Mouse (Mus musculus): ENCODE data around the gene Lcn12.

Gene Lcn12

DNA sequence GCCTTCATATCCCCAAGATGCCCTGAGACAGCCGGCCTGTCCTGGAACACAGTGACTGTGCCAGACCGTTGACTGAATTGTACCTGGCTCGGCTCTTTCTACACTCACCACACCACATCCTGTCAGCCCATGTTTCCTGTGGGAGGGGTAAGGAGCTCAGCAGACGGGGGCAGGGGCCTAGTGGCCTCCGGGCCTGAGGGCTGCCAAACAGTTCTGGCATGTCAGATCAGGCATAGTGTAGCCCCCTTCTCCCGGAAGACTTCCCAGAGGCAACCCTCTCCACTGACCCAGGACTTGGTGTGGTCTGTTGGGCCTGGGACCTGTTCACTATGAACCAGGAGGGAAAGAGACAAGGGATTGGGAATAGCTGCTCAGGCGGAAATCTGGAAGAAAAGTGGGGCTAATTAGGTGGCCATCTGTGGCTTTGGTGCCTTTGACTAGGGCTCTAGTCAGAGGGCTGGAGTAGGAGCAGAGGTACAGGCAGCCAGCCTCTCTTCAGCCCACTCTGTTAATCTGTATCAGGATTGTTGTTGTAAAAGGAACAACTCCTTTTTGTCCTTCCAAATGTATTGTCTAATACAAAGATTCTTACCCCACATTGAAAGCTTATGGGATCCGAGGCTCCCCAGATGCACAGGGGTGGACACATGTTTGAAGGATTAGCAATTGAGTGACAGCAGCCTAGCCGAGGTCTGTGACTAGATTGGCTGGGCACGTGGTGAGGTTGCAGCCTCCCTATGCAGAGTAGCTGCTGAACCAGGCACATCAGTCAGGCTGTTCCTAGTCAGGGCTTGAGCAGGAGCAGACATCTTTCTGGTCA is 27.7 kb downstream of the Lcn12 start:
- in situ Hi-C loops (cut with MboI; ENCODE audit: low pct_unique_long_range_greater_than_20kb in 1 of 2, low sequenced_read_pairs in 2 of 2, unreplicated experiment in 1 of 2) = no loop called here

DNA sequence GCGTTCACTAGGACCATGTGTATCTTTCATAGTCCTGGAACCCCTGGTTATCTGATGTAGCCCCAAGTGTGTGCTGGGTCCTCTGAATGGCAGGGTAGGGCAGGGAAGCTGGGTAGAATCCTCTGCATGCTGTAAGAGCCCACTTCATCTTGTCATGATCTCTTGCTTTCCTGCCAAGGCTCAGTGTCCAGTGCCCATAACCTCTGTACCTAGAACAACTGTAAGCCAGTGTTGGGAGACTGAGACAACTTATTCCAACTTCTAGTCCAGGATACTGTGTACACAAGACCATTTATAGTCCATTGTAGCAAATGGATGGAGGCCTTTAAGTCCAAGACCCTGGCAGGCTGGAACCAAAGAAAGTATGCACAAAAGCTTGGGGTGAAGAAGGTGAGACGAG is 28.5 kb downstream of the Lcn12 start:
- in situ Hi-C loops (cut with MboI; ENCODE audit: low pct_unique_long_range_greater_than_20kb in 1 of 2, low sequenced_read_pairs in 2 of 2, unreplicated experiment in 1 of 2) = no loop called here

DNA sequence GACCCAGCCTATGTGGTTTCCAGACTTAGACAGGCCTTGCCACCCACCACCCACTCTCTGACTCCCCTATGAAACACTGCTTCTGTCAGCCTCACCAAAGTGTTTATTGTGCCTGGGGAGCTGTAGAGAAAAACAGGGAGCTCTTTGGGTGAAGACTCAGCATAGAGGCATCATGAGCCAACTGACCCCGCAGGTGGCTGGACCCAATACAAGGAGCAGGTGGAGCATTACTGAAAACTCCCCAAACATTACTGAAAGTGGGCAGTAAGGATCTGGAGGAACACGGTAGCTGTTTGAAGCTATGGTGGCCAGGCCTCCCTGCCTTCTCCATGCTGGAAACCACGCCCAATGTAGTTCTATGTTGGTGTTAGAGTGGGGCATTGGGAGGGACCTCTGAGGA is 30.1 kb downstream of the Lcn12 start:
- in situ Hi-C loops (cut with MboI; ENCODE audit: low pct_unique_long_range_greater_than_20kb in 1 of 2, low sequenced_read_pairs in 2 of 2, unreplicated experiment in 1 of 2) = no loop called here

DNA sequence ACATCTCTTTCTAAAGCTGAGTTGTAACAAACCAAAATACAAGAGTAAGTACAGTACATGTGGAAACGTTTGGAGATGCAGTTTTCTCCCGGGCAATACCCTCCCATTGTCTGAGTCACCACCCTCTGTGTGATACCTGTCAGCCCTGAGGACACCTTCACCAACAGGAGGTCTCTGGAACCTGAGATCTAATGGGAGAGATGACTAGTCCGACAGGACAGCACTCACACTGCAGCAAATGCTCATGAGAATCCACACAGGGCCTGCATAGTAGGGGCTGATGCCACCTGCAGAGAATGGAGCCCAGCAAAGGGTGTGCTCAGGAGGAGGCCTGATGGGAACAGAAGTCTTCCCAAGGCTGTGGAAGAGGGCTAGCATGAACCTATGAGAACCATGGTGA is 32.3 kb downstream of the Lcn12 start:
- in situ Hi-C loops (cut with MboI; ENCODE audit: low pct_unique_long_range_greater_than_20kb in 1 of 2, low sequenced_read_pairs in 2 of 2, unreplicated experiment in 1 of 2) = no loop called here

DNA sequence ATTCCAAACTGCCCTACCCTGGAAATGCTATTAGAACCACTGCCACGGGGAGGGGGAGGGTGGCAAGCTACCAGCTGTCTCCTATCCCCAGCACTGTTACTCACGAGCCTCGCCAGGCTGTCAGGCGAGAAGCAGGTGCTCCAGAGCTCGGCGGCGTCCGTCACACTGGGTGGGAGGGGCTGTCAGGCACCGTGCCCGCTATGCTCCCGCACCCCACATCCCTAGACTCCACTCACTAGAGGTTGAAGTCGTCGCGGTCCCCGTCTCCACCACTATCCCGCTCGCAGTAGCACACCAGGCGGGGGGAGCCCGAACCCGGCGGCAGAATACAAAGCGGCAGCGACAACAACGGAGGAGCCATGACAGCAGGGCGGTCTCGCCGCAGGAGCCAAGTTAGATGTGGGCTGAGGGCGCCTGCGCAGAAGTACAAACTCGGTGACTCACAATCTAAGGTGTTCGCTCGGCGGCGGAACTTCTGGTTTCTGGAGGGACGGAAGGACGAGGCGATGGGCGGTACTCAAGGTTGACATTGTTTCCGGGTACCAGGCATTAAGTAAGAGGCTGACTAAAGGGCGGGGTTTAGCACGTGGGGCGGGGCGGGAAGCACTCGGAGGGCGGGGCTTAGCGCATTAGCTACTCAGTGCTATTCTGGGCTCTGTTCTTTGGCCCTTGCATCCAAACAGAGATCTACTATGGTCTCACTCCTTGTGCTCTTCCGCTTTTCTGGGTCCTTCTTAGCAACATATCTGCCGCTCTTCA is 33.0 kb downstream of the Lcn12 start, which contains the start of gene Paxx:
Gene Paxx (minus strand): TSS at position 544 of the 759 bp plus-strand sequence.
- in situ Hi-C loops (cut with MboI; ENCODE audit: low pct_unique_long_range_greater_than_20kb in 1 of 2, low sequenced_read_pairs in 2 of 2, unreplicated experiment in 1 of 2) = no loop called here

DNA sequence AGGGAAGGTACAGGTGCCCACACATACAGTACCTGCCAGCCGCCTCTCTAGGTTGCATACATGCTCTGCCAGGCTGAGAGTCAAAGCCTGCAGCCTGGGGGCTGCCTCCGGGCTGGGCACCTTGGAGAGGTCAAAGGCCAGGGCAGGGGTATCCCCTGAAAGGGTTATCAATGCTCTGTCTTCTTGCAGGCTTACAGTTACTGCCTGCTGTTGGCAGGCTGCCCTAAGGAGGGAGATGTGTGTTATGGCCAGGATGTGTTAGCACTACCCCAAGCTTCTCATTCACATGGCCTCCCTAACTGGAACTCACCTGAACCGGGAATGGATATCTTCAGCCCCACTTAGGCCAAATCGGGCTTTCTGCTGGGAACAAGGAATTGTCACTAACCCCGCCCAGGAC is 33.6 kb downstream of the Lcn12 start:
- in situ Hi-C loops (cut with MboI; ENCODE audit: low pct_unique_long_range_greater_than_20kb in 1 of 2, low sequenced_read_pairs in 2 of 2, unreplicated experiment in 1 of 2) = no loop called here

DNA sequence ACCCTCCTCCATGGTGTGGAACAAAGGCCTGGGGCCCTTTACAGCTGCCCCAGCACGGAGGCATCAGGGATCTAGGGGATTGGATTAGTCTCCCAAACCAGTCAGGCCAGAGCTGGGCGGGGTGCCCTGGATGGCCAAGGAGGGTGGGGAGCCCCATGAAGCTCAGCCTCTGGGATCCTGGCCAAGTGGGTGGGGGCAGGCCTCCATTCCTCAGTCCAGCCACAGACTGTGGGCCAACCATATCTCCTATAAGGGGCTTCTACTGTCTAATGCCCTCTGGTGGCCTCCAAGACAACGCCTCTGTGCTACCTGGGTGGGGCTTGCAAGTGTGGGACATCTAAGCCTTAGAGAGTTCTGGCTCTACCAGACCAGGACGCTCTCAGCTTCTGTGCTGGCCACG is 34.8 kb downstream of the Lcn12 start:
- in situ Hi-C loops (cut with MboI; ENCODE audit: low pct_unique_long_range_greater_than_20kb in 1 of 2, low sequenced_read_pairs in 2 of 2, unreplicated experiment in 1 of 2) = no loop called here

DNA sequence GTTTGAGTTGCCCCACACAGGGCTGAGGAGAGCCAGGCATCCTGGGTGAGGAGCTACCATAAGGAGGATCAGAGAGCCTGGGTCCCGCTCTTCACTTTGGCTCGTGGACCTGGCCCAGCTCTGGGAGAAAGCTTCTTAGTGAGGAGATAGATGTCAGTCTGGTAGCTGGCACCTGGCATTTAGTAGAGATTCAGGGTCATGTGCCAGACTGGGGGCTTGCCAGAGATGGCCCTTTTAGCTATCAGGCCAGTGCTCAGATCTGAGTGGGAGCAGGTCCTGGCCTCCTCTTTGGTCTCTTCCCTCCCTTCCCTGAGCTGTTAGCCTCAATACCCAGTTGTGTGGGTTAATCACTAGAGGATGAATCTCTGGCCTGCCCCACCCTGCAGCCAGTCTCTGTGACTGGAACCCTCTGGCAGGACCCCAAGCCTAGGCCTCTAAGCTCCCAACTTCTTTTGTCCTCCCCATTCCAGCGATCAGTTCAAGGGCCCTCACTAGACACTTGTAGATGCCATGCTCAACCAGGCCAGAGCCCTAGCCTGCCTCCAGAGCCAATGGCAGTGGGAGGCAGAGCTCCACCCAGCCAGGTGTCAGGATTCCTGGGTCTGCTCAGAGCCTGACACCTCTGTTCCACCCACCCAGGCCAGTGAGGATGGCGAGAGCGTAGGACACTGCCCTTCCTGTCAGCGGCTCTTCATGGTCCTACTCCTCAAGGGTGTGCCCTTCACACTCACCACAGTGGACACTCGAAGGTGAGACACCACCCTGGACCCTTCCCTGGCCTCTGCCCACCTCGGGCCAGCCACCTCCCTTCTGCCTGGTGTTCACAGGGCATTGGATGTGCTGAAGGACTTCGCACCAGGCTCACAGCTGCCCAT is 36.5 kb downstream of the Lcn12 start:
- in situ Hi-C loops (cut with MboI; ENCODE audit: low pct_unique_long_range_greater_than_20kb in 1 of 2, low sequenced_read_pairs in 2 of 2, unreplicated experiment in 1 of 2) = no loop called here

DNA sequence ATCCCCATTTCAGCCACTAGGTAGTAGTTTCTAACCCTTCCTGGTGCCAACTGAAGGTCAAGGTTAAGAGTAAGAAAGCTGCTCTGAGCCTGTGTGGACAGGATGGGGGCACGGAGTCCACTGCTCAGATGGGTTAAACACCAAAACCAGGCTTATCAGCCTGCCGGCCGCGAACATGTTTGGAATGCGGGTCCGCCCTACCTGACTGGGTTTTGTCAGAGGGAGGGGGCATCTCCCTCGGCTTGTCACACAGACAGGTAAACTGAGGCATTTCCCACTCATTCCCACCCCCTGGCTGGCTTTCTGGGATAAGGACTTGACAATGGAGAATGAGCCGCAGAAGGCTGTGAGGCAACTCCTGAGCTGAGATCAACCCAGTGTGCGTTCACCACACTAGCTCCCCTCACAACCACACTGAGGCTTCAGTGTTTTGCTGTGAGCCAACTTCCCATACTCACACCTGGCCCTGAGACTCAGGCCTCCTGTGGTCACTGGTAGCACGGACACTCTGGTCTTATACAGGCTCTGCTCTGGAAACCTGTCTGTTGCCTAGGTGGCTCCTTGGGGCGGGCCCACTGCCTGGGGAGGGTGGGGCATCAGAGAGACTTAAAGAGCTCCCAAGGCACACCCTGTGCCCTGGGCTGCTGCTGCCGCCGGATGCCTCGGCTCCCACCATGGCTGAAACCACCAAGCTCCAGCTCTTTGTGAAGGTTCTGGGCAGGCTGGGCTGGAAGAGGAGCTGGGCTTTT is 37.3 kb downstream of the Lcn12 start, which contains the start of gene Clic3:
Gene Clic3 (plus strand): TSS at position 634 of the 749 bp plus-strand sequence.
- in situ Hi-C loops (cut with MboI; ENCODE audit: low pct_unique_long_range_greater_than_20kb in 1 of 2, low sequenced_read_pairs in 2 of 2, unreplicated experiment in 1 of 2) = no loop called here

DNA sequence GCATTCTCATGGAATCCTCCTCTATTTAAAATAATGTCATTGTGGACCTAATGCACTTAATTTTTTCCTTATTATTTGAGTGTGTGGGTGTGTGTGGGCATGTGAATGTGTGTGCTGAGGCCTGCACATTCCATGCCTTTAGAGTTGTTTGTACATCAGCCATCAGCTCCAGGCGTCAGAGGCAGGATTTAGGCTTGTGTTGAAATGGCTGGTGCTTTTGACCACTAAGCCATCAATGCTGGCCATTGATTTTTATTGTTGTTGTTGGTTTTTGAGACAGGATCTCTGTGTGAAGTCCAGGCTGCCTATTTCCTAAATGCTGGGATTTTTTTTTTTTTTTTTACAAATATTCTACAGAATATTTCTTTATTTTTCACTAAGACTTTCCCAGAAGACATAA is 40.8 kb downstream of the Lcn12 start:
- in situ Hi-C loops (cut with MboI; ENCODE audit: low pct_unique_long_range_greater_than_20kb in 1 of 2, low sequenced_read_pairs in 2 of 2, unreplicated experiment in 1 of 2) = no loop called here

DNA sequence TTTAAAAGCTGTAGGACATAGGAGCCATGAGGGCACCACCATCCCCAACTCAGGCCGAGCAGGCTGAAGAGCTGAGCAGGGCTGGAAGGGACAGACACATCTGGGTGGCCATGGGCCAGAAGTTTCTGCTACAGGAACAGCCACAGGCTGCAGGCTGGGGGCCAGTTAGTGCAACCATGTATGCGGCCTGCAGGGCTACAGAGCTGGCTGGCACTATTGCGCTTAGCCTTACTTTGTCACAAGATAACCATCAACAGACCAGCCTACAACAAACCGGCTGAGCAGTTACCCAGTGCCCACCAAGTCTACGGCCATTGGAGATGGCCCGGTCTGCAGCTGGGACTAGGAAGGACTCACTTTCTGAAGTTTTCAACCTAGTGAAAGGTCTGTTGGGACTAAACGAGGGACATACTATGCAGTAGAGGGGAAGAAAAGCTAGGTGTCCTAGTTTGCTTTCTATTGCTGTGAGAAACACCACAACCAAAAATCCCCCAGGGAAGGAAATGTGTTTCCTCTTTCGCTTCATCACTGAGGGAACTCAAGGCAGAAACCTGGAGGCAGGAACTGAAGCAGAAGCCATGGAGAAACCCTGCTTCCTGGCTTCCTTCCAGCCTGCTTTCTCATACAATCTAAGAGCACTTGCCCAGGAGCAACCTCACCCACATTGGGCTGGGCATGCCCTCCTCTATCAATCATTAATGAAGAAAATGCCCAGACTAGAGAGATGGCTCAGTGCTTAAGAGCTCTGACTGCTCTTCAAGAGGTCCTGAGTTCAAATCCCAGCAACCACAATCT is 42.7 kb downstream of the Lcn12 start:
- in situ Hi-C loops (cut with MboI; ENCODE audit: low pct_unique_long_range_greater_than_20kb in 1 of 2, low sequenced_read_pairs in 2 of 2, unreplicated experiment in 1 of 2) = no loop called here

DNA sequence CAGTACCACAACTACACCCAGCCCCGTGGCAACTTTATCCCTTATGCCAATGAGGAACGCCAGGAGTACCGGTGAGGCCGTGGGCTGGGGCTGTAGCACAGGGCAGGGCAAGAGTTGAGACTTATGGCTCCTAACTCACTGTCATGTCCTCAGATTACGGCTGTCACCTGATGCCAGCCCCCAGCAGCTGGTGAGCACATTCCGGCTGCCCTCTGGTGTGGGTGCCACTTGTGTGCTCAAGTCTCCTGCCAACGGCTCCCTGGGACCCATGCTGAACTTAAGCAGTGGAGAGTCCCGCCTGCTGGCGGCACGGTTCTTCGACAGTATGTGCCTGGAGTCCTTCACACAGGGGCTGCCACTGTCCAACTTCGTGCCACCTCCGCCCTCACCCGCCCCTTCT is 51.0 kb downstream of the Lcn12 start:
- in situ Hi-C loops (cut with MboI; ENCODE audit: low pct_unique_long_range_greater_than_20kb in 1 of 2, low sequenced_read_pairs in 2 of 2, unreplicated experiment in 1 of 2) = no loop called here

DNA sequence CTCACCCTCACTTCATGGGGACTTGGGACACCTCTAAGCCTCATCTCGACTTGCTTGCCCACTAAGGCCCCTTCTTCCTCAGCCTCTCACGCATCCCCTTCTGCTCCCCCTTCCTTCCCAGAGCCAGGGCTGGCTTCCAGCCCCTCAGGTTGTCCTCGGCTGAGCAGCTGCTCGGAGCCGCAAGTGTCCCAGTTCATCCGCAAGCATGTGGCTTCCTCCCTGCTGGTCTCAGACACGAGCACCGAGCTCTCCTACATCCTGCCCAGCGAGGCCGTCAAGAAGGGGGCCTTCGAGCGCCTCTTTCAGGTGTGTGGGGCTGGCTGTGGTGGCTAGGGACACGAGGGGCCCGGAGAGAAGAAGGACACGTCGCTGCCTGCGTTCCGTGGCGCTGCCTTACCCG is 52.6 kb downstream of the Lcn12 start:
- in situ Hi-C loops (cut with MboI; ENCODE audit: low pct_unique_long_range_greater_than_20kb in 1 of 2, low sequenced_read_pairs in 2 of 2, unreplicated experiment in 1 of 2) = no loop called here
